Mouse (Mus musculus) G1E (cell line): Measurements from ENCODE around the gene Mpnd.

Experiments
- CTCF ChIP-seq: IDR thresholded peaks from 2 replicates; pipeline ENCODE4 v1.5.1; 2012; ENCODE audit warnings: low read depth, low read length, inconsistent platforms, mixed read lengths
- TAL1 ChIP-seq: conservative IDR thresholded peaks from 2 replicates; pipeline ENCODE4 v1.6.1; 2012; ENCODE audit warnings: low read depth, low read length, inconsistent platforms, mixed read lengths

DNA sequence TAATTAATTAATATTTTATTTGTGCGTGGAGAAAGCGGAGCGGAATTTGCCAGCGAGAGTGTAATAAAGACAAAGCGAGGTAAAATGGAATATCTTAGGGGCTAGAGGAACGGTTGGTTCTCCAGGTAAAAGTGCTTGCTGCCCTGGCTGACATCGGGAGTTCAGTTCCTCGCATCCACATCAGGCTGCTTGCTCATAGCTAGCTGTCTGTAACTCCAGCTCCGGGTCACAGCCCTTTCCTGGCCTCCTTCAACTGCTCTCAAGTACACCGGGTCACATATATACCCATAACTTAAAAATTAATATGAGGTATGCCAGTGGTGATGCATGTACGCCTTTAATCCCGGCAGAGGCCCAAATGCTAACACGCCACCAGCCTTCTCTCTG lies 31.4 kb downstream of the Mpnd start:
- TF ChIP-seq TAL1 (no peak), CTCF (no peak)
